Mouse (Mus musculus) heart, adult 18-20 months (tissue): ENCODE data around the gene Ggt6. TPM values are rescaled to one million over a fixed set of nuclear protein-coding genes. Genes with fewer than 3 reads are reported as not detected.

Source experiments
- DNase-seq, 2 experiments: peaks; one replicate each; pipeline ENCODE4 v3.0.0; 2021 to 2022; ENCODE audit warnings: mixed read lengths in 1 of 2
- microRNA-seq, 2 experiments: library from miRNA; unstranded; fragments of <30 nt; microRNA quantifications; one replicate each; pipeline ENCODE4 v1.2.0; 2022
- total RNA-seq, 2 experiments: library from RNA; stranded (reverse); gene quantifications; 2 replicates each; pipeline ENCODE4 v1.2.3; 2021

Ggt6 gene
- total RNA-seq, 2 experiments from 2014 or later = not detected

DNA sequence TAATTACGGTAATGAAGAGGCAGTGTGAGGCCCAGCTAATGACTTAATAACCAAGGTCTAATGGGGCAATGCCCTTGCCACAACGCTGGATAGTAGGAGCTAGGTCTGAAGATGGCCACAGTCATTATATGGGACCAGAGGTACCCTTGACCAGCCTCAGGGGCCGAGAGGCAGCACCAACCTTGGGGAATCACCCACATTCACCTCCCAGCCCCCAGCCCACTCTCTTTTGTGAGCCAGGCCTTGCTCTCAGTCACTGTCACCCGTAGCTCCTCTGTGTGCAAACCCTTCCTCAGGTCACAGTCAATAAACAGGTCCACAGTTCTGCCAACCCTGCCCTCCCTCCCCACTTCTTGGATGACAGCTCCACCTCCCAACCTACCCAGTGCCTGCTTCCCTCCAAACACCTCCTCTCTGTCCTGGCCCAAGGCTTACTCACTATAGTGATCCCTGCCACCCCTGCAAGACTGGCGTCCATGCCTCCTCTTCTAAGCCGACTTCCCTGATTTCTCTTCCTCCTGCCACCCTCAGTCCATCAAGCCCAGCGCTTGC is 40.8 kb downstream of the Ggt6 start:
- no peak for DNase-seq

DNA sequence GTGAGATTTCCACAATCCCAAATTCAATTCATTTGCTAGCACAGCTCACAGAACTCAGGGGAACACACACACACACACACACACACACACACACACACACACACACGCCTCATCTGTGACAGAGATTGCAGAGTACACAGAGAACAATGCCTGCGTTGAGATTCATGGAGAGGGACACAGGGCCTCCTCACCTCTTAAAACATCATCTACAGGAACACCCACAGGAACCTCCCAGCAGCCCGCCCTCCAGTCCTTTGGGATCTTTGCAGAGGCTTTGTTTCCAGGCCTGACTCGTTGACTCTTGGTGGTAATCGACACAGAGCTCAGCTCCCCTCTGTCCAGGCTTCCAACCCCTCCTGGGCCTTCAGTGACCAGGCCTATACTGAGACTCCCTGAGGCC is 41.9 kb downstream of the Ggt6 start:
- peak; percentile 38 to 70 for DNase-seq

DNA sequence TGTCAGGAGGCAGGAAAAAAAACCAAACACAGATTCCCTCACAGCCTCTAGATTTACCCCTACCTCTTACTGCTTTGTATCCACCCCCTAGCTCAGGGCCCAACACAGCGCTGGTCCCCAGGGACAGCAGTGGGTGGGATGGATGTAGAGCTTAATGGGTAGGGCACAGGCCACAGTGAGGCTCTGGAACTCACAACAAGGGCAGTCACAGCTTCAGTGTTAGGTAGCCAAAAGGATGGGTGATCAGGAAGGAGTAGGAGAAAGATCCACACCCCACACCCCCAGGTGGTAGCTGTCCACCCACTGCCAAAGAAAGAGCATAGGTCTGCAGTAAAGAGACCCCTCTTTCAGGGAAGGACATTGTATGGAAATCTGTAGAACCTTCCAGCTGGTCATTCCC is 42.3 kb downstream of the Ggt6 start:
- DNase-seq = no peak

GRCm38 (mm10) chr11:72478228-72478627 is 42.9 kb downstream of the Ggt6 start:
- peak; percentile 28 to 56 for DNase-seq

- no peak for DNase-seq
These were observed 44.2 kb downstream of the Ggt6 start for GRCm38 (mm10) chr11:72479499-72479898.

GRCm38 (mm10) chr11:72481313-72481712 is 46.0 kb downstream of the Ggt6 start:
- no peak for DNase-seq

GRCm38 (mm10) chr11:72481952-72482351 is 46.6 kb downstream of the Ggt6 start:
- no peak for DNase-seq

GRCm38 (mm10) chr11:72484549-72484948 is 49.2 kb downstream of the Ggt6 start:
- DNase-seq = no peak

- no peak for DNase-seq
These were observed 49.8 kb downstream of the Ggt6 start for GRCm38 (mm10) chr11:72485157-72485556.

GRCm38 (mm10) chr11:72485960-72486359 is 50.6 kb downstream of the Ggt6 start:
- DNase-seq = no peak

GRCm38 (mm10) chr11:72487171-72487570 is 51.8 kb downstream of the Ggt6 start:
- no peak for DNase-seq

DNA sequence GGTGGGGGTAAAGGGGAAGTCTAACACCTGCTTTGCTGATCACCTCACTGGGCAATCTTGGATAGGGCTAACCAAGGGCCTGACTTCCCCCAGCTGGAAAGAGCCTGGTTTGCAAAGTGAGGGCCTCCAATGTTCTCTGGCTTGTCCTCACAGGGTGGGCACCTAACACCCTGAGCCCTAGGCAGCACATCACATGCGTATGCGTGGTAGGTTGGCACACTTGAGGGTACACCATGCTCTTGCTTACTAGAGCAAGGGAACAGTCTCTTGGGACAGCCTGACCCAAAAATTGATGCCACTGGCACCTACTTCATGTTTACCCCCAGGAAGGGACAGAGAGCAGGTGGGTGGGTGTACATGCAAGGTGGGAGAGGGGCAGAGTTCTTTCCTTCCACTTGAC is 52.4 kb downstream of the Ggt6 start:
- DNase-seq = no peak

Small RNAs within 50 kb of the gene (microRNA-seq; reads per million reads assigned to microRNA genes)
- 0 reads per million in 2 experiments for gene Mir6338

Other genes starting within 250 kb of the Ggt6 start
- under 1 TPM; 0.13 to 0.15 TPM for gene Gm43951, start 228.7 kb upstream of the Ggt6 start, total RNA-seq
- 1 to 10 TPM; 1.9 to 2.4 TPM for gene 4933427D14Rik, start 228.1 kb upstream of the Ggt6 start, total RNA-seq
- 10 to 100 TPM; 40.3 to 46.9 TPM for gene Txndc17, start 228.0 kb upstream of the Ggt6 start, total RNA-seq
- 10 to 100 TPM; 10.4 to 10.7 TPM for gene Med31, start 219.9 kb upstream of the Ggt6 start, total RNA-seq
- gene Slc13a5, start 168.3 kb upstream of the Ggt6 start, total RNA-seq = not detected
- 10 to 100 TPM in 1 of 2 experiments, 1 to 10 TPM in 1; 9.5 to 10.5 TPM for gene Xaf1, start 133.9 kb upstream of the Ggt6 start, total RNA-seq
- not detected for gene Fbxo39, start 121.1 kb upstream of the Ggt6 start, total RNA-seq
- under 1 TPM in 1 of 2 experiments, not detected in 1; 0.75 TPM for gene Tekt1, start 73.1 kb upstream of the Ggt6 start, total RNA-seq
- gene Smtnl2, start 23.8 kb upstream of the Ggt6 start, total RNA-seq = 10 to 100 TPM in 1 of 2 experiments, 1 to 10 TPM in 1; 9.4 to 11.3 TPM
- 10 to 100 TPM; 43.1 to 47.5 TPM for gene Mybbp1a, start 5.8 kb downstream of the Ggt6 start, total RNA-seq
- 1 to 10 TPM; 6.3 to 9.0 TPM for gene Spns2, start 54.4 kb downstream of the Ggt6 start, total RNA-seq
- not detected for gene Spns3, start 115.0 kb downstream of the Ggt6 start, total RNA-seq
- 10 to 100 TPM; 49.6 to 54.7 TPM for gene Ube2g1, start 171.8 kb downstream of the Ggt6 start, total RNA-seq